In the genomic region with DNA sequence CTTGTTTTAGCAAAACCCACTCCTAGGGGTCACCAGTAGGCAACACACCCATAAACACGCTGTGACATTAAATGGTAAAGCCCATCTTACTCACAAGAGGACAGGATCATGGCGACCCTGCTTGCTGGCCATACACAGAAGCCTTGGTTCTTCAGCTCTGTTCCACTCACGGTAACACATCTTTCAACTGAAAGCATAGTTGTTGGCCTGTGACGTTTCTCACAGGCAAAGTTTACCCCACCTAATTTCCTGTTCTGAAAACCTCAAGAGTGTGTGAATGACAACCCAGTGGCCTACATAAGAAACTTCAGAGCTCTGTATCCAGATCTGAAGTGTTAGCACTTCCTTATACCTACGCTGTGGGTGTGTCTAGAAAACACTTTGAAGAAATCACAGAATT, we compare ENCODE assay signal across 21 mouse cellular contexts. TPM values are rescaled to one million over a fixed set of nuclear protein-coding genes. Genes with fewer than 3 reads are reported as not detected.
DNase-seq lines count a peak whose midpoint lies in the region; ATAC-seq and TF ChIP-seq lines count a peak whose summit lies in the region.
"Had no signal": no experiment of that assay in that cellular context is flagged by ENCODE, and none has a peak within 500 bp of the region (broad histone marks: within the 10 kb centered on the region; RNA-seq: fewer than 3 reads in every experiment).

Txk (minus strand) TSS at position 193 of the 400 bp plus-strand sequence.

- H3K4me2 ChIP-seq in neural tube, embryonic 13.5 days = no peak within 1 kb of the TSS
- H3K4me2 ChIP-seq: intestine, embryonic 15.5 days; lung, embryonic 15.5 days had no signal

- TF ChIP-seq CTCF in gastrocnemius, adult 2 months (IDR thresholded peaks at IDR 0.05) = no peak

- peaks cover 6% of the 10 kb centered on the region for H3K4me1 ChIP-seq in neural tube, embryonic 13.5 days (replicated peaks)
- H3K4me1 ChIP-seq: intestine, embryonic 15.5 days; lung, embryonic 15.5 days had no signal

- H3K9ac ChIP-seq in neural tube, embryonic 13.5 days = no peak within 1 kb of the TSS
- H3K9ac ChIP-seq: forebrain, postnatal 0 days; intestine, embryonic 15.5 days; lung, embryonic 15.5 days had no signal

- H3K36me3 ChIP-seq in neural tube, embryonic 13.5 days = no peaks in the 10 kb centered on the region
- H3K36me3 ChIP-seq: embryonic facial prominence, embryonic 10.5 days; intestine, embryonic 15.5 days; lung, embryonic 15.5 days had no signal

- intact Hi-C loops in gastrocnemius, adult 2 months (cut with DNase I) = no loop called here

- ATAC-seq in neural tube, embryonic 13.5 days (ENCODE audit: low read depth) = no peak
- peak; percentile 51 to 54 for ATAC-seq in hematopoietic stem cell, adult 5-6 weeks (replicated peaks in 1 of 2; ENCODE audit: insufficient read depth in 1 of 2, low FRiP score in 2 of 2, low TSS enrichment in 1 of 2, low read depth in 1 of 2, poor library complexity in 2 of 2, severe bottlenecking in 2 of 2)
- ATAC-seq in neutrophil, adult 5-6 weeks (ENCODE audit: extremely low read depth, insufficient number of reproducible peaks, low FRiP score, poor library complexity, severe bottlenecking) = peak; percentile 83
- ATAC-seq: forebrain, postnatal 0 days; intestine, embryonic 15.5 days had no signal

- H3K9me3 ChIP-seq in neural tube, embryonic 13.5 days = no peaks in the 10 kb centered on the region
- H3K9me3 ChIP-seq: embryonic facial prominence, embryonic 10.5 days; heart, embryonic 10.5 days; intestine, embryonic 15.5 days; lung, embryonic 15.5 days had no signal

- H3K4me3 ChIP-seq in neural tube, embryonic 13.5 days = no peak within 1 kb of the TSS
- no peak within 1 kb of the TSS for H3K4me3 ChIP-seq in gastrocnemius, adult 2 months
- H3K4me3 ChIP-seq: embryonic facial prominence, embryonic 10.5 days; erythroblast, embryonic 14.5 days; heart, embryonic 10.5 days; intestine, embryonic 15.5 days; lung, embryonic 15.5 days had no signal

- WGBS in neural tube, embryonic 13.5 days = 89% methylated on average over 5 of the region's 5 CpGs

- peak within 1 kb of the TSS; percentile 7; the same call in 1 of the 2 replicates for H3K27ac ChIP-seq in neural tube, embryonic 13.5 days (replicated peaks)
- no peak within 1 kb of the TSS for H3K27ac ChIP-seq in gastrocnemius, adult 2 months
- H3K27ac ChIP-seq: embryonic facial prominence, embryonic 10.5 days; heart, embryonic 10.5 days; intestine, embryonic 15.5 days; lung, embryonic 15.5 days had no signal

- H3K27me3 ChIP-seq in neural tube, embryonic 13.5 days = no peaks in the 10 kb centered on the region
- H3K27me3 ChIP-seq: CH12.LX; intestine, embryonic 15.5 days; lung, embryonic 15.5 days had no signal

- DNase-seq in neural tube, embryonic 10.5 days (ENCODE audit: extremely low spot score, low spot score) = no peak
- DNase-seq in thymus, postnatal 36 days = peak; percentile 58 to 62
- no peak for DNase-seq in urinary bladder, adult 18-20 months (ENCODE audit: low spot score in 2 of 2)
- no peak for DNase-seq in gastrocnemius, adult 2 months
- no peak for DNase-seq in ovary, adult 18-20 months (ENCODE audit: low spot score)
- DNase-seq: cerebellum, postnatal 14 days; forebrain, postnatal 0 days; gastrocnemius, postnatal 25 days; heart, postnatal 4 days; kidney, postnatal 10 days; layer of hippocampus, adult 9-11 months; right cerebral cortex, postnatal 14 days had no signal

RNA-seq across cellular contexts. Expression of gene Txk, which starts in this region (rescaled TPM):
- 0.08 and 0.11 TPM in 2 replicates for polyA plus RNA-seq in neural tube, embryonic 13.5 days (2015; fragmentation: Nextera tagmentation; extraction: Ambion mirVana)
- total RNA-seq in hematopoietic stem cell, adult 5-6 weeks (2017) = 1.4 and 1.9 TPM in 2 replicates
- 20.1 and 22.3 TPM in 2 replicates for total RNA-seq in neutrophil, adult 5-6 weeks (2017)
- total RNA-seq in gastrocnemius, adult 2 months (2021) = under 1 TPM in 1 of 2 experiments, not detected in 1; 0.06 TPM
- total RNA-seq: forebrain, postnatal 0 days had no signal
- polyA plus RNA-seq: embryonic facial prominence, embryonic 10.5 days; erythroblast, embryonic 14.5 days; heart, embryonic 10.5 days had no signal

Comparison
In these comparisons a context has a peak if more than half of its experiments do, and no peak if none do; other contexts are left out.
1. DNase-seq: peak in thymus, postnatal 36 days (2 of 2); none in neural tube, embryonic 10.5 days (single experiment), urinary bladder, adult 18-20 months (0 of 2), gastrocnemius, adult 2 months (single experiment) and ovary, adult 18-20 months (single experiment).